Mouse (Mus musculus) adrenal gland, postnatal 14 days (tissue): Measurements from ENCODE around the gene Sept9. TPM values are rescaled to one million over a fixed set of nuclear protein-coding genes. Genes with fewer than 3 reads are reported as not detected.
A peak's percentile ranks its signal among the peaks of the same experiment; 100 is the strongest.

Source experiments
- DNase-seq: peaks from one replicate; pipeline ENCODE4 v3.0.0; 2021; ENCODE audit warnings: mixed read lengths
- total RNA-seq: library from RNA; stranded (reverse); gene quantifications from 2 replicates; pipeline ENCODE4 v1.2.3, GENCODE M21; 2021

Sept9 gene
- total RNA-seq, 1 experiment from 2014 or later: 133 TPM

DNA sequence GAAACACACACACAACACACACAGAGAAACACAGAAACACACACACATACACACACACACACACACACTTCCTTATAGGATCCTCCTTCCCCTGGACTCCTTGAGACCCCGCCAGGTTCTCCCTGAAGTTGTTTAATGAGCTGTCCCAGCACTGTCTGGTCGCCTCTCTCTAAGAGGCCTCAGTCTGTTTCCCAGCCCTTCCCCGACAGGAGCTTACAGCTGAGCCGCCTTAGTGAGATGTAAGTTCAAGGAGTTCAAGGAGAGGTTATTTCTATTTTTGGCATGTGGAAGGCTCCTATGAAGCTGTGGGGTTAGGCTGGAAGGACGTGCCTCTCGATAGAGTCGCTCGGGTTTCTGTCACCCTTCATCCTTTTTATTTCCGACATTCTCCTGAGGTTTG, 184.8 kb downstream of the Sept9 start:
- DNase-seq: no peak

DNA sequence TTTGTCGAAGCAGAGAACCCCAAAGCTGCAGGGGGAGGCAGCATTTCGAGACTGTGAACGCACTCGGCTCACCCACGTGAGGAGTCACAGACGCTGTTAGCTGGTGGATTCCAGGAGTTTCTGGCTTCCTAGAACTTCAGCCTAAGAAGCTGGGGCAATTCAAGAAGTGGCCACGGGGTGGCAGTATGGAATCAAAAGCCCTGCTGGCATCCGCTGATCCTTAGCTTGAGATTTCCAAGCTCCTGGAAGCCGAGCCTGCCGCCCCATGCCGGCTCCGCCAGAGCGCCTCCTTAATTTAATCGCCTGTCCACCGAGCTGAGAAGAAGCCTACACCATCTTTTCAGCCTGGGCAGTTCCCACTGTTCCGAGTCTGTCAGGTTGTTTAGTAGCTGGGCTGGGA, 185.4 kb downstream of the Sept9 start:
- peak; percentile 93 for DNase-seq

DNA sequence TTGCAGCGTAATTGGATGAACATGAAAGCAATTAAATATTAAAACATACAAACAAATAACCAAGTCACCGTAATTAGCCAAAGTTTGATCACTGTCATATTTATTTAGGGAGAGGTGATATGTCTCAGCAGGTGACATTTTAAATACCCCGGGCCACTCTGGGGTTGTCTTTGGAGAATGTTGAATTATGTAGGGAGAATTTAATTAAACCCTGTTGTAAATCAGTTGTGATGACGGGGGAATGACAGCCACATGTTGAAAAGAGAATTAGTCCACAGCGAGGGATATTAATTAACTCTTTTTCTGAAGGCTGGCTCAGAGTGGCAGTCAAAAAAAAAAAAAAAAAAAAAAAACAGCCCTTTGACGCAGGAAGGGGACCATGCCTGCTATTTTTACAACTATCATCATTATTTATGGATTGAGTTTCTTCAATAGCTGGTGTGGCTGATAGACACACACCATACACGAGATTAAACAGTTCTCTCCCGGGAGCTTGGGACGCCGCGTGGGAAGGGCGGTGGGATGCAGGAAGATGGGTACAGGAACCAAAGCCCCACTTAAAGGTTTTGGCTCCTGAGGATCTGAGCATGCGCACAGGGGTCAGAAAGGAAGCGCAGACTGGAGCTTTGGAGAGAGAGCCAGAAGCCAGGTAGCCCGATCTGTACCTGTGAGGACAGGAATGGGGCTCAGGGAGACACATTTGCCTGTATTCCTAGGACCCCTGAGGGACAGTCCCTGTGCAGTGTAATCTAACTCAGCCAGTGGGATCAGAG, 186.1 kb downstream of the Sept9 start:
- DNase-seq: no peak

DNA sequence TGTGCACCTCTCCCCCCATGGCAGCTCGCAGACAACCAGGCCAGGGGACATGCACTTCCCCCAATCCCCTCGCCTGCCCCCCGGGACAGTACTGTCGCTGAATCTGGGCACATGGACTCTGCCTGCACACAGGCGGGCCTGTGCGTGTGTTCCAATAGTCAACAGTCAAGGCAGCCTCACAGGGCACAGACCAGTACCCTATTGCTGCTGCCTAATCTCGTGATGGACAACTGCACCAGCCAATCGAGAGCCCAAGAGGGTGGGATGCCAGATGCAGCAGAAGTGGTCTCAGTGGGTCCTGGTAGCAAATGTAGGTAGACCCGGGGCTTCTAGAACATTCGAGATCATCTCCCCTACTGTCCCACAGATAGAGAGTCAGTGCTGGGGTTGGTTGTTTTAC, 187.8 kb downstream of the Sept9 start:
- no peak for DNase-seq

- peak; percentile 92 for DNase-seq
These were observed 190.5 kb downstream of the Sept9 start for GRCm38 (mm10) chr11:117390001-117390402.

DNA sequence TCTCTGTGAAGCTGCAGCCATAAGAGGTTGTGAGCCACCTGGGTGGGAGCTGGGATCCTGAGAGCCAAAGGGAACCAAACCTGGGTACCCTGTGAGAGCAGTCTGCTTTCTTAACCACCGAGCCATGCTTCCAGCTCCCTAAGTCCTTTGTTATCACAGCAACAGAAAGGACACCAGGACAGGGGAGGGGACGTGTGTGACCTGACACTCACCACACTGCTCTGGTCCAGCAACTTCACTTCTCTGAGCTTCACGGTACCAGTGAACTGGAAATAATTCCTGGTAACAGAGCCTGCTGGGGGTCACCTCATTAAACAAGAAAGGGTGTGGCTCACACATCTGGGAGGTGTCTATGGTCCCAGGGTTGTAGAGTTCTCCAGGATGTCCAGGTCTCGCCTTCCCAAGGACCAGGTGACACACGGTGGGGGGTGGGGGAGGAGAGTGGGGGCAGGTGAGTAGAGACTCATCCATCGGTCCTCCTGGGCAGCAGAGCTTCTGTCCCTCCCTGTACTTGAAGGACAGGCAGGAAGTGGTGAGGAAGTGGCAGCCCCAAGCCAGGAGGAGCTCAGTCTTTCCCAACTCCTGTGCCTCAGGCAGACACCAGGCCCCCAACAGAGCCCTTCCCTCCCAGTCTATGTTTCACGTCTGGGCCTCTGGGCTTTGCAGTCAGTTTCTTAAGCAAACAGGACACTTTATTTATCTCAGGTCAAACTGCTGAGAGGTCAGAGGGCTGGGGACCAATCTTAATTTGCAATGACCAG, 191.5 kb downstream of the Sept9 start:
- DNase-seq: no peak

GRCm38 (mm10) chr11:117392251-117392650, 192.8 kb downstream of the Sept9 start:
- no peak for DNase-seq

GRCm38 (mm10) chr11:117393715-117394114, 194.3 kb downstream of the Sept9 start:
- DNase-seq: no peak

GRCm38 (mm10) chr11:117394230-117395137, 195.0 kb downstream of the Sept9 start:
- peak; percentile 64 for DNase-seq

GRCm38 (mm10) chr11:117395228-117395627, 195.8 kb downstream of the Sept9 start:
- DNase-seq: no peak

DNA sequence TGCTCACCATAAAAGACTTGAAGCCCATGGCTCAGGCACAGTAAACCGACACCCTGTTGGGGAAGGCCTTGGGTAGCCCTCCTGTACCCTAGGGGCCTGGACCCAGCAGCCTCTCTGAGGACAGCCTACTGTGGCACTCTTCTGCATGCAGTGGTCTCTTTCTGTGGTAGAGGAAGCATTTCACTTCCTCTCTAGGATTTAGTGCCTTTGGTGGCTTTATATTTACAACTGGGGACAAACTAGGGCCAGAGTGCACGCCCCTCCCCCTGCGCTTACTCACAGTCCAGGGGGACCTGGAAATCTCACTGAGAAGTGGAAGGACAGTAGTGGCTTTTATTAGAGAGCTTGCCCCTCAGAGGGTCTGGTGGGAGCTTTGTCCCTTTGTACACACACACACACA, 197.5 kb downstream of the Sept9 start:
- no peak for DNase-seq

GRCm38 (mm10) chr11:117397755-117398154, 198.3 kb downstream of the Sept9 start:
- no peak for DNase-seq

- DNase-seq: no peak
These were observed 198.7 kb downstream of the Sept9 start for GRCm38 (mm10) chr11:117398191-117398590.

- DNase-seq: no peak
These were observed 202.3 kb downstream of the Sept9 start for GRCm38 (mm10) chr11:117401583-117402367.

- no peak for DNase-seq
These were observed 203.1 kb downstream of the Sept9 start for GRCm38 (mm10) chr11:117402550-117402949.

DNA sequence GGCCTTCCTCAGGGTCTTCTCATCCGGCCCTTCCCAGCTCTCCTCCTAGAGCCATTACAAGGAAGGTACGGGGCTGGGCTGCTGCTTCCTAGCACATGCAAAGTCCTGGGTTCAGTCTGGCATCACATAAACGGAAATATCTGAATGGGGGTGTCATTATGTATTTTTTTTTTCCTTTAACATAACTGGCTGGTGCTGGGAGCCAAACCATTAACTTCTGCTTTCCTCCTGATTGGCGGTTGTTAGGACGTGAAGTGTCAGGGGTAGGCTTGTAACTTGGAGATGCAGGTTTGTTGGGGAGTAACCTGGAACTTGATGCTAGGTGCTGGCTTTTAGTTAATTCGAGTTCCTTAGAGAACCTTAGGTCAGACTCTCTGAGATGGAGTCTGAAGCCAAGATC, 203.6 kb downstream of the Sept9 start:
- DNase-seq: no peak

GRCm38 (mm10) chr11:117403781-117404180, 204.3 kb downstream of the Sept9 start:
- DNase-seq: no peak

DNA sequence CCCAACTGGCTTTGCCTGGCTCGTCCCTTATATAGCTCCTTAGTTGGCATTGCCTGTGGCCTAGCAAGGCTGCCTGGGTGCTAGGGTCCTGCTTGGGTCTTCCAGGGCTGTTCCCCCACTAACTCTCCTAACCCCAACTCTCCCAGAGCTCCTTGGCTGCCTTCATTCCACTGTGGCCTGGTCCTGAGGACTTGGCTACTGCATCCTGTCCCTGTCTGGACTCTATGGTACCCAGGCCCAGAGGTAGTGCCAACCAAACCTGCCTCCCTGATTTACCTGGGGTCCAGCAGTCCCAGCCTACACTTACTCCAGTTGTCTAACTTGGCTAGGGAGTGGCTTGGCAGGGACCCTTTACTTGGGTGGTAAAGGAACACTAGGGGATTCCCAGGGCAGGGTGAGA, 207.2 kb downstream of the Sept9 start:
- no peak for DNase-seq

GRCm38 (mm10) chr11:117407196-117407595, 207.7 kb downstream of the Sept9 start:
- DNase-seq: no peak

GRCm38 (mm10) chr11:117407651-117408441, 208.4 kb downstream of the Sept9 start:
- DNase-seq: peak; percentile 64
